Mouse (Mus musculus): ENCODE measurements at regions not wholly inside any gene's neighbourhood (a gene's known extent, or its start where the extent isn't known, plus 50 kb on each side); places are given as distances from the start of the nearest gene placed in this dataset.
A peak's percentile ranks its signal among the peaks of the same experiment; 100 is the strongest.

DNA sequence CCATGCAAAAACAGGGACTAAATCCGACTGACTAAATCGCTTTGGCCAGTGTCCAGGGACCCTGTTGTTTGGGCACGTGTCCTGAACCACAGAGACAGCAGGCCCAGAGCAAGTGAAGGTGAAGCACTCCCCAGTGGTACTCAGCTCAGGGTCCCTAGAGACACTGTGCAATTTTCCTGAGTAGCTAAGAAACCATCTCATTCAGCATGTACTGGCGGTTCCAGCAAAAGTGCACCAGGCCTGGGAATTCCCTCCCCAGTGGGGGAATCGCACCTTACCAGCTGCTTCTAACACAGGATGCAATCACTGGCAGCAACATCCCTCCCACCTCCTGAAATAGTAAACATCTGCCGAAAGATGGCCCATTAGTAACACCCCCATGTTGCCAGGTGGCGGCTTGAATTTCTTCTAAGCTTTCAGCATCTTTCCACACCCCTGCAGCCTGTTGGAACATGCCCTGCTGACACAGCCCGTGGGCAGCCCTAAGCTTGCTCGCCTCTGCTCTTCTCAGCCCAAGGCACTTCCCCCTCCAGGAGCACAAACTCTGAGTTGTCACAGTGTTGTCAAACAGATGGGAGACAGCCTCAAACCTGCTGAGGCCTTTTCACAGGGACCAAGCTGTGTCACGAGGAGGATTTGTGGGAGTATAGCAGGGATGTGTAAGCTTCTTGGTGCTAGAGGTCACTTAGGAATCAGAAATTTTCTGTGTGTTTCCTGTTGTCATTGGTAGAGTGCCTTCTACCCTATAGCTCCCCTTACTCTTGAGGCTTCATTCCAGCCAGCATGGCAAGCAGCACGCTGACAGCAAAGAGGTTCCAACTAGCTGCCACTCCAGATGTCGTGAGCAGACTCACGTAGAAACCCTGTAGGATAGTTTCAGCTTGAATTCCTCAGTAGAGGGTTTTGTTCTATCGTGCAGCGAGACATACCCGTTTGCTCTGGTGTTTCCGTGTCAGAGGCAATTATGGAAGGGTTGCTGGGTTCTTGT lies 186.8 kb upstream of the Ntm start:
- WGBS = 27% methylated on average over 17 of the region's 17 CpGs
- no peak overlapping the region for H3K9ac ChIP-seq (ENCODE audit: low read length)
- H3K36me3 ChIP-seq (ENCODE audit: control insufficient read depth, insufficient read depth, low read length) = no peaks in the 10 kb centered on the region
- H3K27ac ChIP-seq (replicated peaks; ENCODE audit: low read depth, low read length) = no peak overlapping the region
- H3K9me3 ChIP-seq (ENCODE audit: control insufficient read depth, low read length) = no peaks in the 10 kb centered on the region
- H3K4me3 ChIP-seq (ENCODE audit: low read depth, low read length) = no peak overlapping the region
- no peaks in the 10 kb centered on the region for H3K27me3 ChIP-seq (ENCODE audit: control insufficient read depth, insufficient read depth, low read length)
- 0 out of 2 replicates have a peak, but pooled peaks cover 2% of the 10 kb centered on the region for H3K4me1 ChIP-seq (ENCODE audit: control insufficient read depth, insufficient read depth, low read length)
- 0 out of 2 replicates have a peak overlapping the region, but pooled peaks have one; percentile 2 for H3K4me2 ChIP-seq (ENCODE audit: low read depth, severe bottlenecking)
- ATAC-seq (ENCODE audit: insufficient number of reproducible peaks, low FRiP score, low TSS enrichment, low read depth) = no peak
- DNase-seq (ENCODE audit: low spot score) = peak; percentile 48

DNA sequence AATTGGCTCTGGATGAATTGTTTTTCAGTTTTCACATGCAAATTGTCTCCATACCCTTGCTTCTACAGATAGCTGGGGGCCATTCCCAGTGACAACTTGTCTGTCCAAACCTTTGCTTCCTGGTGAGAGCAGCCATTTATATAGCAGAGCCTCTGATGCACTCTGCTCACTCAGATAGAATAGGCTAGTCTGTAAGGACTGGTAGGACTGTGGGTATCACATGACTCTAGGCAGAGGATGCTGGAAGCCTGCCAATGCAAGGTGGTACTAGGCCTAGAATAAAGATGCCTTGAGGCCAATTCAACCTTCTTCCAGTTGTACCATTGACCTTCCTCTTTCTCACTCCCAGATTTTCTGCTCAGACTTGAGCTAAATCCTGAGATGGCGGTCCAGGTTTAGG lies 188.2 kb upstream of the Ntm start:
- H3K27me3 ChIP-seq (ENCODE audit: control insufficient read depth, insufficient read depth, low read length) = no peaks in the 10 kb centered on the region
- no peak overlapping the region for H3K4me2 ChIP-seq (ENCODE audit: low read depth, severe bottlenecking)
- no peak overlapping the region for H3K4me3 ChIP-seq (ENCODE audit: low read depth, low read length)
- DNase-seq (ENCODE audit: low spot score) = no peak
- H3K4me1 ChIP-seq (ENCODE audit: control insufficient read depth, insufficient read depth, low read length) = 0 out of 2 replicates have a peak, but pooled peaks cover 2% of the 10 kb centered on the region
- H3K36me3 ChIP-seq (ENCODE audit: control insufficient read depth, insufficient read depth, low read length) = no peaks in the 10 kb centered on the region
- H3K9me3 ChIP-seq (ENCODE audit: control insufficient read depth, low read length) = no peaks in the 10 kb centered on the region
- ATAC-seq (ENCODE audit: insufficient number of reproducible peaks, low FRiP score, low TSS enrichment, low read depth) = no peak
- WGBS = 95% methylated on average over 1 of the region's 1 CpGs
- no peak overlapping the region for H3K9ac ChIP-seq (ENCODE audit: low read length)
- H3K27ac ChIP-seq (replicated peaks; ENCODE audit: low read depth, low read length) = no peak overlapping the region

DNA sequence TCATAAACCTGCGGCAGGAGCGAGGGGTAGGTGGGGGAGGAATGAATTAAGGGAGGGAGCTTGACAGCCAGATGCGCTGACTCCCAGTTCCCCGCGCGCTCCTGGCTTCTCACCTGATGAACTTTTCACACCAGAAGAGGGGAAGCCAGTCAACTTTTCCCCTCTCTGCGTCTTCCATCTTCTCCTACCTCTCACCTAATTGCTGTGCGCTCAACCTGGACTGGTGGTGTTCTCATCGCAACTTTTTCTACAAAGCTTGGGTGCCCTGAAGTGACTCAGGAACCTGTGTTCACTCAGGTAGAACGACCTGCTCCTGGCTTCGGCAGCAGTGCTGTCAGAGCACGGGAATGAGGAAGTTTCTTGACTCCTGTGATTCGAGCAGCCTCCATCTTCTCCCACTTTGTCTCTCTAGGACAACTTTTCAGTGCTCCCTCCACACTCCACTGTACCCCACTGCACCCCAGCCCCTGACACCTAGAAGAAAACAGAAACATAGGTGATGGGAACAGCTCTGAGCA lies 203.4 kb upstream of the Ntm start:
- Histone ChIP-seq H3K4me1 (ENCODE audit: control insufficient read depth, insufficient read depth, low read length) (peaks cover 7% of the 10 kb centered on the region; the same call in 1 of the 2 replicates), H3K9me3 (ENCODE audit: control insufficient read depth, low read length) (no peaks in the 10 kb centered on the region), H3K4me3 (ENCODE audit: low read depth, low read length) (no peak overlapping the region), H3K36me3 (ENCODE audit: control insufficient read depth, insufficient read depth, low read length) (no peaks in the 10 kb centered on the region), H3K27ac (replicated peaks; ENCODE audit: low read depth, low read length) (no peak overlapping the region), H3K4me2 (ENCODE audit: low read depth, severe bottlenecking) (no peak overlapping the region), H3K9ac (ENCODE audit: low read length) (no peak overlapping the region), H3K27me3 (ENCODE audit: control insufficient read depth, insufficient read depth, low read length) (no peaks in the 10 kb centered on the region)
- ATAC-seq (ENCODE audit: insufficient number of reproducible peaks, low FRiP score, low TSS enrichment, low read depth) (no peak), DNase-seq (ENCODE audit: low spot score) (no peak)
- WGBS = 70% methylated on average over 13 of the region's 13 CpGs

DNA sequence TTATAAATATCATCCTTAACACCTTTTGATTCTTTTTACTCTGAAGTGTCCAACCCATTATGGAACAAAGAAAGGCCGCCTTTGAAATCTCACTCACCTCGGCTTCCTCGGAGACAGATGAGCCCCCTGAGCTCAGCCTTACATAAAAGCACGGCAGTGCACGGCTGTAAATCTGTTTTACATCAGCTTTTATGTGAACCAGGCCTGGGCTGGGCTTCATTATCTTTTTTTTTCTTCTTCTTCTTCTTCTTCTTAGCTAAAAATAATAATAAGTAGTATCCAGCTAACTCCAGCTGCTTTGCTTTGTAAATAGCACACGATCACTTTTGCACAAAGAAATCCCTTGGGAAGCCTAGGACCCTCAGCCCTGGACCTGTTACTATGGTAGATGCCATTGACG lies 204.3 kb upstream of the Ntm start:
- H3K4me3 ChIP-seq (ENCODE audit: low read depth, low read length) = no peak overlapping the region
- H3K9ac ChIP-seq (ENCODE audit: low read length) = no peak overlapping the region
- H3K9me3 ChIP-seq (ENCODE audit: control insufficient read depth, low read length) = no peaks in the 10 kb centered on the region
- ATAC-seq (ENCODE audit: insufficient number of reproducible peaks, low FRiP score, low TSS enrichment, low read depth) = no peak
- 10% methylated on average over 7 of the region's 7 CpGs for WGBS
- no peak overlapping the region for H3K27ac ChIP-seq (replicated peaks; ENCODE audit: low read depth, low read length)
- H3K27me3 ChIP-seq (ENCODE audit: control insufficient read depth, insufficient read depth, low read length) = no peaks in the 10 kb centered on the region
- no peaks in the 10 kb centered on the region for H3K36me3 ChIP-seq (ENCODE audit: control insufficient read depth, insufficient read depth, low read length)
- H3K4me1 ChIP-seq (ENCODE audit: control insufficient read depth, insufficient read depth, low read length) = peaks cover 7% of the 10 kb centered on the region; the same call in 1 of the 2 replicates
- no peak overlapping the region for H3K4me2 ChIP-seq (ENCODE audit: low read depth, severe bottlenecking)
- DNase-seq (ENCODE audit: low spot score) = peak; percentile 27

DNA sequence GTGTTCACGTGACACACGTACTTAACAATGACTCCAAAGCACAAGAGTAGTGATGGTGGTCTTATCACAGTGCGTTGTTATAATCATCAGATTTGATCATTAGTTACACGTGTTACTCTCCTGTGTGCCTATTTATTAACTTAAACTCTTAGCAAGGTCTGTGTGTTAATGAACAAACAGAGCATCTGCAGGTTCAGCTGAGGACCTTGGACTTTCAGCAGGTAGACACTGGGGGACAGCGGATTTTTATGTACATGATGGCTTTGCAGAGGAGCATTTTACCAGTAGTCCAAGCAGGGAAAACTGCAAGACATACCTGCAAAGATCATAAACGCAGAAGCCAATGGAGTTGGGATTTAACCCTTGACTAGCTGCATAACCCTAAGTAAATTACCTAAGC lies 211.7 kb upstream of the Ntm start:
- Histone ChIP-seq H3K4me2 (ENCODE audit: low read depth, severe bottlenecking) (no peak overlapping the region), H3K4me1 (ENCODE audit: control insufficient read depth, insufficient read depth, low read length) (no peaks in the 10 kb centered on the region), H3K9ac (ENCODE audit: low read length) (no peak overlapping the region), H3K27me3 (ENCODE audit: control insufficient read depth, insufficient read depth, low read length) (no peaks in the 10 kb centered on the region), H3K4me3 (ENCODE audit: low read depth, low read length) (no peak overlapping the region), H3K9me3 (ENCODE audit: control insufficient read depth, low read length) (no peaks in the 10 kb centered on the region), H3K36me3 (ENCODE audit: control insufficient read depth, insufficient read depth, low read length) (no peaks in the 10 kb centered on the region), H3K27ac (replicated peaks; ENCODE audit: low read depth, low read length) (no peak overlapping the region)
- no peak for ATAC-seq (ENCODE audit: insufficient number of reproducible peaks, low FRiP score, low TSS enrichment, low read depth)
- no peak for DNase-seq (ENCODE audit: low spot score)
- 82% methylated on average over 6 of the region's 6 CpGs for WGBS

DNA sequence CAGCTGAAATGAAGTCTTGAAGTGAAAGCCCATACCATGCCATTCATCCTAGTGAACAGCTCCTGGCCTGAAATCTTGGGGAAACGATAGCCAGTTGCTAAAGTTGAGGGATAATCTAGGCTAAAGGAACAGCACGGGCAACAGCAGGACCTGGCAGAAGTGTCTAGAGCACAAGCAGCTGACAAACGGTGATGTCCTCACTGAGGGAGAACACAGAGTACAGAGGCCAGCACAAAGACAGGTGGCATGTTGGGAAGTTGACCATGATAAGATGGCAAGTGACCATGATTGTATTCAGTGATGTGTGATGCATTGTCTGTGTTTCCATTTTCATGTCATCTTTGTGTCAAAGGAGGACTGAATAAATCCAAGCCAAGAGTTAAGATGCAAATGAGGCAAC lies 212.4 kb upstream of the Ntm start:
- no peak overlapping the region for H3K4me2 ChIP-seq (ENCODE audit: low read depth, severe bottlenecking)
- no peak overlapping the region for H3K27ac ChIP-seq (replicated peaks; ENCODE audit: low read depth, low read length)
- no peak overlapping the region for H3K4me3 ChIP-seq (ENCODE audit: low read depth, low read length)
- DNase-seq (ENCODE audit: low spot score) (no peak), ATAC-seq (ENCODE audit: insufficient number of reproducible peaks, low FRiP score, low TSS enrichment, low read depth) (no peak)
- no peak overlapping the region for H3K9ac ChIP-seq (ENCODE audit: low read length)
- no peaks in the 10 kb centered on the region for H3K9me3 ChIP-seq (ENCODE audit: control insufficient read depth, low read length)
- no peaks in the 10 kb centered on the region for H3K36me3 ChIP-seq (ENCODE audit: control insufficient read depth, insufficient read depth, low read length)
- no peaks in the 10 kb centered on the region for H3K4me1 ChIP-seq (ENCODE audit: control insufficient read depth, insufficient read depth, low read length)
- WGBS = 78% methylated on average over 3 of the region's 3 CpGs
- H3K27me3 ChIP-seq (ENCODE audit: control insufficient read depth, insufficient read depth, low read length) = no peaks in the 10 kb centered on the region

DNA sequence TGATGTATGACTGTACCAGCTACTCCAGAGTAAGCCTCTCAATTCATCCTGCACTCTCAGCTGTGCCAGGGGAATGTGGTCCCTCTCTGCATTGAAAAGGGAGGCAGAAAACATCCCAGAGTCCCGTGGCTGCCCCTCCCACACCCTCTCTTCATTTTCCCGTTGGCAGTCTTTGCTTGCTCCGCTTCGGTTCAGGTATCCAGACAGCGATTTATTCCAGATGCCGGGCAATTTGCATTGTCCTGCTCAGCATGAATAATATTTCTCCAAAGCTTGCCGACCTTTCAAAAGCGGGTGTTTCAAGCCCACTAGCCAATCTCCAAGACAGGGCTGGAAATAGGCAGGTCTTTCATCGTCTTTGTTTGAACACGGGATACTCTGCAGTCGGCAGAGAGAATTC lies 220.5 kb upstream of the Ntm start:
- Histone ChIP-seq H3K27ac (replicated peaks; ENCODE audit: low read depth, low read length) (no peak overlapping the region), H3K9me3 (ENCODE audit: control insufficient read depth, low read length) (no peaks in the 10 kb centered on the region), H3K4me3 (ENCODE audit: low read depth, low read length) (no peak overlapping the region), H3K36me3 (ENCODE audit: control insufficient read depth, insufficient read depth, low read length) (no peaks in the 10 kb centered on the region), H3K4me1 (ENCODE audit: control insufficient read depth, insufficient read depth, low read length) (no peaks in the 10 kb centered on the region), H3K9ac (ENCODE audit: low read length) (no peak overlapping the region), H3K4me2 (ENCODE audit: low read depth, severe bottlenecking) (no peak overlapping the region), H3K27me3 (ENCODE audit: control insufficient read depth, insufficient read depth, low read length) (no peaks in the 10 kb centered on the region)
- ATAC-seq (ENCODE audit: insufficient number of reproducible peaks, low FRiP score, low TSS enrichment, low read depth) = no peak
- whole genome bisulfite sequencing = 78% methylated on average over 11 of the region's 11 CpGs
- no peak for DNase-seq (ENCODE audit: low spot score)

DNA sequence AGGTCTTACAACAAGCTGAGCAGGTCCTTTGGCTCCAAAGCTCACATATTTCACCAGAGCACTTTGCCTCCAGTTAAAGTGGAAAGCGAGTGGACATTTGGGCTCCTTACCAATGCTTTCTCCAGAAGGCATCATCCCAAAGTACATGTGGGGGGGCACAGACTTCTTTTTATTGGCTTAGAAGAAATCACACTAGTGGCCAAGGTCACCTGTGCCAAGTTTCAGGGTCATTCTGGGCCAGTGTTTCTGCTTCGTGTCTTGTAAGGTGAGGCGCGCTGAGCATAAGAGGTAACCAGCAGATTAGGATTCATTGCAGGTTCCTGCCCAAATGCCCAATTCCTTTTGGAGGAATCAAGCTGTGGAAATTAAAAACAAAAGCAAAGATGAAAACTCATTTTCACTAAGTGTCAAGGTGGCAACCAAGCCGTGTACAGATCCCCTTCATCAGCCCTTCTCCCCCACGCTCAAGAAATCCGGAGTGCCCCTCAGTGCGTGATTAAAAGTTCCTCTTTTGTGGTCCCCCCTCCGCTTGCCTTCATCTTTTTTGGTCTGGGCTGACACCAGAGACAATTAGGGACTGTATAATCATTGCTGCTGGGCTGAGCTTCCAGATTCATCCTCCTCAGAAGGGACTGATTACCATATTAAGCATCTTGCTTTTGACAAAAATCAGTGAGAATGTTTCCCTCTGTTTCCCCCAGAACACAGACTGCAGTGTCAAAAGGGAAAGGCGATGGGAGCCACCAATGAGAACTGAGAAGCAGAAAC lies 222.2 kb upstream of the Ntm start:
- Histone ChIP-seq H3K9me3 (ENCODE audit: control insufficient read depth, low read length) (no peaks in the 10 kb centered on the region), H3K27me3 (ENCODE audit: control insufficient read depth, insufficient read depth, low read length) (no peaks in the 10 kb centered on the region), H3K9ac (ENCODE audit: low read length) (no peak overlapping the region), H3K4me3 (ENCODE audit: low read depth, low read length) (no peak overlapping the region), H3K36me3 (ENCODE audit: control insufficient read depth, insufficient read depth, low read length) (no peaks in the 10 kb centered on the region), H3K4me2 (ENCODE audit: low read depth, severe bottlenecking) (no peak overlapping the region), H3K27ac (replicated peaks; ENCODE audit: low read depth, low read length) (no peak overlapping the region), H3K4me1 (ENCODE audit: control insufficient read depth, insufficient read depth, low read length) (no peaks in the 10 kb centered on the region)
- WGBS = 87% methylated on average over 10 of the region's 10 CpGs
- DNase-seq (ENCODE audit: low spot score) = no peak
- ATAC-seq (ENCODE audit: insufficient number of reproducible peaks, low FRiP score, low TSS enrichment, low read depth) = no peak

All from limb, embryonic 11.5 days (tissue).